Mouse (Mus musculus) hindbrain, embryonic 10.5 days (tissue): Measurements from ENCODE around the gene Flt3. TPM values are rescaled to one million over a fixed set of nuclear protein-coding genes. Genes with fewer than 3 reads are reported as not detected.

Experiments used
- DNase-seq: peaks from one replicate; pipeline ENCODE4 v3.0.0-alpha.2; 2017; ENCODE audit warnings: low spot score
- H3K27ac ChIP-seq: fragments of 300-500 bp; sonication (generic); 2 replicates; pipeline ENCODE4 v1.5.1; 2016; ENCODE audit warnings: mild to moderate bottlenecking, moderate library complexity
- H3K27me3 ChIP-seq: fragments of 300-500 bp; sonication (generic); 2 replicates; pipeline ENCODE4 v1.6.1; 2016; ENCODE audit warnings: mild to moderate bottlenecking; ENCODE audit not compliant: poor library complexity, insufficient read depth, severe bottlenecking
- H3K36me3 ChIP-seq: fragments of 300-500 bp; sonication (generic); 2 replicates; pipeline ENCODE4 v1.6.1; 2016; ENCODE audit warnings: mild to moderate bottlenecking, moderate library complexity
- H3K4me1 ChIP-seq: fragments of 300-500 bp; sonication (generic); replicated peaks from 2 replicates; pipeline ENCODE4 v1.6.1; 2016; ENCODE audit warnings: mild to moderate bottlenecking
- H3K4me3 ChIP-seq: fragments of 300-500 bp; sonication (generic); 2 replicates; pipeline ENCODE4 v1.5.1; 2016; ENCODE audit warnings: mild to moderate bottlenecking, moderate library complexity
- H3K9me3 ChIP-seq: fragments of 300-500 bp; sonication (generic); 2 replicates; pipeline ENCODE4 v1.6.1; 2016; ENCODE audit warnings: mild to moderate bottlenecking, moderate library complexity
- WGBS: fragments of 180-500 bp; shearing (Covaris S2); methylation state at CpG from one replicate; pipeline ENCODE4 v1.1.7; 2016; 5-methylcytosine and 5-hydroxymethylcytosine counted together
- polyA plus RNA-seq: library from polyadenylated mRNA; unstranded; fragments of >200 nt; fragmentation: Nextera tagmentation; extraction: Ambion mirVana; gene quantifications from 2 replicates; pipeline ENCODE4 v1.2.1, GENCODE M21; 2016

Flt3 gene
- polyA plus RNA-seq, 1 experiment from 2014 or later: not detected

DNA sequence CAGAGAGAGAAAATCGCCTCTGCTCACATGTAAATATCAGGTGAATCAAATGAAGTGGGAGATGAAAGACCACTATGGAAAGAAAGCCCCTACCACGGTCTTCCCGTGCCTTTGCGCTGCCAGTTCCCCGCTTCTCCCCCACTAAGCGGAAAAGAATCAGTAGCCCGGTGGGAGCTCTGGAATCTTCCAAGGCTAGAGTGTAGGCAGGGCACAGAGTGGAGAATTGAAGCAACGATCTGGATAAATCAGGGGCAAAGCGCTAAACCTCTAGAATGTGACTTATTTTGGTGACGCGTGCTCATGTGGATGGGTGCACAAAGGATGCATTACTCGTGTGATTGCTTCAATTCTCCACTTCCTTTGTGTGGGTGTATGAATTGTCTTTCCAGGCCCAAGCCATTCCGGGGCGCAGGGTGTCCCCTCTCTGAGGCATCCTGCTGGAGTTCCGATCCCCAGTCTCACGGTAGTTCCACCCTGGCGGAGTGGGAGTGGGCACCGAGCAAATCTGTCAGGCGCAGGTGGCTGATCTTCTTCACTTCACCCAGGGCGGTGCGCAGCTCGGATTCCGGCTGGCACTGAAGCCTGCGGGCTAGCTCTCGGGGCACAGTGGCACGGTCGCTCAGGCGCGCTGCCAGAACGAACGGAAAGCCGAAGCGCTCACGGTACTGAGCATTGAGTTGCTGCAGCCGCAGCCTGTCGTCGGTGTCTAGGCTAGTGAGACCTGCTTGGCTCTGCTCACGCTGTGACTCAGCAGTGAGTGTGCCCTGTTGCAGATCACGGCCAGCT lies 85.5 kb downstream of the Flt3 start:
- H3K4me3 ChIP-seq: no peak overlapping the region
- DNase-seq: peak; percentile 46
- WGBS: under 1% methylated on average over 39 of the region's 39 CpGs

GRCm38 (mm10) chr5:147312830-147313685 lies 87.2 kb downstream of the Flt3 start:
- Histone ChIP-seq H3K27ac (no peak overlapping the region), H3K27me3 (peaks cover 100% of the 10 kb centered on the region), H3K4me1 (no peaks in the 10 kb centered on the region; the same call in 1 of the 2 replicates), H3K4me3 (no peak overlapping the region), H3K9me3 (no peaks in the 10 kb centered on the region), H3K36me3 (no peaks in the 10 kb centered on the region)
- peak; percentile 39 for DNase-seq
- 1% methylated on average over 27 of the region's 27 CpGs for WGBS

More for the DNA sequence above, 85.5 kb downstream of the Flt3 start:
- Histone ChIP-seq H3K36me3 (no peaks in the 10 kb centered on the region), H3K9me3 (no peaks in the 10 kb centered on the region), H3K4me1 (no peaks in the 10 kb centered on the region; the same call in 1 of the 2 replicates), H3K27ac (no peak overlapping the region), H3K27me3 (peaks cover 100% of the 10 kb centered on the region)

DNA sequence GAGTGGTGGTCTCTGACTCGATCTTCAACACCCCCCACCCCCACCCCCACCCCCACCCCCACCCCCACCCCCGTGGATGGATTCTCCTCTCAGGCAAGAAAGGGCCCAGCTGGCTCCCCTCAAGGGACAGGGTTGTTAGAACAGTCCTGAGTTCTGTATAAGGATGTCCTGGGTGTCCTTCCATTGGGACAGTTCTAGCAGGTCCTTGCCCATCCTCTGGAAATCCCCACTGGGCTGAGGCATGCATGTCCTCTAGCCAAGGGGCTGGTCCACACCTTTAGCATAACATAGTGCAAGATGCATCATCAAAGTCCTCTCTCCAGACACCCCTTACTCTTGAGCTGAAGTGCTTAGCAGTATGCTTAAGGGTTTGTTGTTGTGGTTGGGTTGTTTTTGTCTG lies 90.5 kb downstream of the Flt3 start:
- no peak for DNase-seq
- H3K27ac ChIP-seq: no peak overlapping the region
- WGBS: 6% methylated on average over 2 of the region's 2 CpGs
- H3K27me3 ChIP-seq: peaks cover 100% of the 10 kb centered on the region
- no peaks in the 10 kb centered on the region for H3K9me3 ChIP-seq
- no peak overlapping the region for H3K4me3 ChIP-seq
- no peaks in the 10 kb centered on the region for H3K36me3 ChIP-seq
- peaks cover 17% of the 10 kb centered on the region for H3K4me1 ChIP-seq

GRCm38 (mm10) chr5:147308451-147308850 lies 91.8 kb downstream of the Flt3 start:
- no peak overlapping the region for H3K27ac ChIP-seq
- H3K4me3 ChIP-seq: no peak overlapping the region
- no peak for DNase-seq
- H3K27me3 ChIP-seq: peaks cover 100% of the 10 kb centered on the region
- 5% methylated on average over 9 of the region's 9 CpGs for WGBS
- H3K36me3 ChIP-seq: no peaks in the 10 kb centered on the region
- no peaks in the 10 kb centered on the region for H3K9me3 ChIP-seq
- H3K4me1 ChIP-seq: peaks cover 23% of the 10 kb centered on the region

GRCm38 (mm10) chr5:147307398-147307785 lies 92.9 kb downstream of the Flt3 start:
- WGBS: 1% methylated on average over 12 of the region's 12 CpGs
- peaks cover 100% of the 10 kb centered on the region for H3K27me3 ChIP-seq
- peaks cover 23% of the 10 kb centered on the region for H3K4me1 ChIP-seq
- DNase-seq: no peak
- H3K27ac ChIP-seq: no peak overlapping the region
- H3K36me3 ChIP-seq: no peaks in the 10 kb centered on the region
- no peak overlapping the region for H3K4me3 ChIP-seq
- H3K9me3 ChIP-seq: no peaks in the 10 kb centered on the region

GRCm38 (mm10) chr5:147306638-147307397 lies 93.5 kb downstream of the Flt3 start, which contains the start of gene Cdx2:
Cdx2 (minus strand) TSS chr5:147307270.
- Histone ChIP-seq H3K27ac (no peak within 1 kb of the TSS), H3K36me3 (no peaks in the 10 kb centered on the region), H3K9me3 (no peaks in the 10 kb centered on the region), H3K4me3 (peak within 1 kb of the TSS; percentile 18; the same call in 1 of the 2 replicates), H3K4me1 (peaks cover 23% of the 10 kb centered on the region), H3K27me3 (peaks cover 100% of the 10 kb centered on the region)
- peak; percentile 48 for DNase-seq
- under 1% methylated on average over 63 of the region's 63 CpGs for WGBS

DNA sequence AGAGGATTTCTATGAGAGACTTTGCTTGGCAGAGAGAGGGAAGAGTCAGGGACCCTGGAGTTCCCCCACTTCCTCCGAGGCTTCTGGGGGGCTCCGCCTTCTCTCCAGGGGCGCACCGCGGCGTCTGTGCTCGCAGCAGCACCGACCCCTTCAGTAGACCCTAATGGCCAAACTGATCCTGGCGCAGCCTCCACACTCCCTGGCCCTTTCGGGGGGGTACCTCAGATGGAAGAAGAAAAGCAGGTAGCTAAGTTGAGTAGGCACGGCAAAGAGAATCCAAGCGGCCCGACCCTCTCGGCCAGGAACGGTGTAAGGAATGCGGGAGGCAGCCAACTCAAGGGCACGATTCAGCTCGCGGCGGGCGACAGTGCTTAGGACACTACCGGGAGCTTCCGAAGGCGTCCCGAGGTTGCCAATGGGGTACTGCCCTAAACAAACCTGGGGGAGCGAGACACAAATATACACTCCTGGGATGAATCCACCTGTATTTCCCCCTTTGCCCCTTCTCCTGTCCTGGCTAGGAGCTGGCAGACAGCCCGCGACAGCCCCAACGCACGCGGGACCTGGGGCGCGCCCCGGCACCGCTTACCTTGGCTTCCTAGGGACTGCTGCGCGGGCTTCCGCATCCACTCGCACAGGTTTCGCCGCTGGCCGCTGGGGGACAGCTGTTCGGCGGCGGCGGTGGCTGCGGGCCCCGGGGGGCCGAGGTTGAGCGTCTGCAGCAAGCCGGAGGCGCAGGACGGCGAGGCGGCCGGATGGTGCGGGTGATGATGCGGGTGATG lies 94.2 kb downstream of the Flt3 start:
- DNase-seq: peak; percentile 47
- H3K4me3 ChIP-seq: peak overlapping the region; percentile 18; the same call in 1 of the 2 replicates
- no peak overlapping the region for H3K27ac ChIP-seq
- H3K36me3 ChIP-seq: no peaks in the 10 kb centered on the region
- WGBS: under 1% methylated on average over 58 of the region's 58 CpGs
- peaks cover 26% of the 10 kb centered on the region for H3K4me1 ChIP-seq
- H3K27me3 ChIP-seq: peaks cover 100% of the 10 kb centered on the region
- no peaks in the 10 kb centered on the region for H3K9me3 ChIP-seq

DNA sequence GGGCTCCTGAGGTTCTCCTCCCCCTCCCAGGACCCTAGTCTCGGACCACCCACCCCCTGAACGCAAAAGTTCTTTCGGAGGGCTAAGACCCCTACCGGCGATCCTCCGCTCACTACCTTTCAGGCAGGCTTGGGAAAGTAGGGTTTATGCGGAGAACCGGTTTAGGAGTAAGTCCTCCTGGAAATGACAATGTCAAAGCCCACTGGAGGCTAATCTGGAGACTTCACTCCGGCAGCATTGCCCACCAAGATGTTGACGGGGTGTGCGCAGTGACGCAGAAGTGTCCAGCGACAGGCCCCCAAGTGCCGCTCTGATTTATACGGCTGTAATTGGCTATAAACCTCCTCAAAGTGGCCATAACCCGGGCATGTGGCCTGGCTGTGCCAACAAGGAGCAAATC lies 95.1 kb downstream of the Flt3 start:
- H3K4me1 ChIP-seq: peaks cover 28% of the 10 kb centered on the region
- H3K4me3 ChIP-seq: no peak overlapping the region
- H3K9me3 ChIP-seq: no peaks in the 10 kb centered on the region
- no peaks in the 10 kb centered on the region for H3K36me3 ChIP-seq
- WGBS: 1% methylated on average over 16 of the region's 16 CpGs
- peaks cover 100% of the 10 kb centered on the region for H3K27me3 ChIP-seq
- H3K27ac ChIP-seq: no peak overlapping the region
- peak; percentile 51 for DNase-seq

- H3K4me3 ChIP-seq: no peak overlapping the region
- H3K36me3 ChIP-seq: no peaks in the 10 kb centered on the region
- peaks cover 100% of the 10 kb centered on the region for H3K27me3 ChIP-seq
- under 1% methylated on average over 54 of the region's 54 CpGs for WGBS
- H3K4me1 ChIP-seq: peaks cover 34% of the 10 kb centered on the region
- H3K27ac ChIP-seq: no peak overlapping the region
- no peaks in the 10 kb centered on the region for H3K9me3 ChIP-seq
- DNase-seq: peak; percentile 62
Measured at GRCm38 (mm10) chr5:147304276-147305155, 95.8 kb downstream of the Flt3 start.

DNA sequence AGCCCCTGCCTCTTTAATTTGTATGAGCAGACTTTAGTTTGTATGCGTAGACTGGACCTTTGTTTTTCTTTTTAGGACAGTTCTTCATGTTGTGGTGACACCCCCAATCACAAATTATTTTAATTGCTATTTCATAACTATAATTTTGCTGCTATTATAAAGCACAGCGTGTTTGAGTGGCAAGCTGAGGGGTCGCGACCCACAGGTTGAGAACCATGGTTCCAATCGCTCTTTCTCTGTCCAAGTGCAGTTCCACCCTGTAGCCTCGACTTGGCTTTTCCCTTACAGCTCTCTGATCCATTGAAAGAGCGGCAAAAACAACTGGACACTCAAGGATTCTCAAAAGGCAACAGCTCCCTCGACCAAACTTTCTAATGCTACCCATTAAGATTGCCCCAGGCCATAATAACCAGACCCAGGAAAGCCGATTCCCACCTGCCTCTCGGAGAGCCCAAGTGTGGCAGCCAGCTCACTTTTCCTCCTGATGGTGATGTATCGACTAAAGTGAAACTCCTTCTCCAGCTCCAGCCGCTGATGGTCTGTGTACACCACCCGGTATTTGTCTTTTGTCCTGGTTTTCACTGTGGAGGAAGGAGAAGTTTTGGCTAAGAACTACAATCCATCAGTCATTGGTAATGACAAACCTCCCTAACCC lies 97.4 kb downstream of the Flt3 start:
- peak; percentile 31 for DNase-seq
- peaks cover 100% of the 10 kb centered on the region for H3K27me3 ChIP-seq
- 5% methylated on average over 13 of the region's 13 CpGs for WGBS

GRCm38 (mm10) chr5:147302141-147302540 lies 98.1 kb downstream of the Flt3 start:
- Histone ChIP-seq H3K9me3 (no peaks in the 10 kb centered on the region), H3K27ac (no peak overlapping the region), H3K36me3 (no peaks in the 10 kb centered on the region), H3K27me3 (peaks cover 100% of the 10 kb centered on the region), H3K4me1 (peaks cover 41% of the 10 kb centered on the region), H3K4me3 (no peak overlapping the region)
- WGBS: 3% methylated on average over 8 of the region's 8 CpGs
- no peak for DNase-seq

More for the DNA sequence above, 97.4 kb downstream of the Flt3 start:
- no peak overlapping the region for H3K27ac ChIP-seq
- no peaks in the 10 kb centered on the region for H3K36me3 ChIP-seq
- peaks cover 41% of the 10 kb centered on the region for H3K4me1 ChIP-seq
- H3K9me3 ChIP-seq: no peaks in the 10 kb centered on the region
- no peak overlapping the region for H3K4me3 ChIP-seq
